Mouse (Mus musculus) frontal cortex, adult (tissue): ENCODE data around the gene 4930469K13Rik.

Experiments
- ATAC-seq: cut with Nextera tagmentation; 2 replicates; pipeline ENCODE4 v1.9.2; 2017; ENCODE audit warnings: mild to moderate bottlenecking, moderate library complexity, mixed read lengths; ENCODE audit not compliant: low TSS enrichment

The 4930469K13Rik gene

DNA sequence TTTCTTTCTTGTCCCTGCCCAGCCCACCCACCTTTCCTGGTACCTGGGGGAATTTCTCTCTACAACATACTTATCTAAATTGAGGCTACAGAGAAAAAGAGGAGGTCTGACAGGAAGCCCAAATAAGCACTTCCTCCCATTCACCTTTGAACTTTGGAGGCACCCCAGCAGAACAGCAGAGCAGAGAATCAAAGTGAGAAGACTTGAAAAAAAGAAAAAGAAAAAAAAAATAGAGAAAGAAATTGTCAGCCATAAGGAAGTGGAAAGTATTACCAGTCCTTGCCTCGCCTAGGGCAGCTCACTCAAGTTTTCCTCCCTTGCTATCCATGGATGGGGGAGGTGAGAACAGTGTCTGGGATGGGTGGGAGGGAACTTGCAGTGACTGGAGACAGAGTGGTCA is 55.5 kb downstream of the 4930469K13Rik start:
- no peak for ATAC-seq

DNA sequence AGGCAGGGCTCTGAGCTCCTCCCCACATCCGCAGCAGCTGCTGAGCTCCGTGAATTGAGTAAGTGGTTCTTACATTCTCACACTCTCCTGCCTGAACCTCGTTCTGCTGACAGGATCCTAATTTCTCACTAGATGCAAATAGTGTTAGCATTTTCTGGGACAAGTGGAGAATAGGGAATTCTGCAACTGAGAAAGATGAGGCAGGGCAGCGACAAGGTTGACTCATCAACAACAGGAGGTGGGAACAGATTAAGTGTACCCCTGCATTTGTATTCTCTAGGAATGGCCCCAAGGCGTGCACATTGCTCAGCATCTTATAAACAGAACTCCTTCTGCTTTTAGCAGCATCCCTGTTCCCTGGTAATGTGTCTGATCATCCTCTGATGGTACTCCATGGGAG is 58.3 kb downstream of the 4930469K13Rik start:
- ATAC-seq, result peak; percentile 88

DNA sequence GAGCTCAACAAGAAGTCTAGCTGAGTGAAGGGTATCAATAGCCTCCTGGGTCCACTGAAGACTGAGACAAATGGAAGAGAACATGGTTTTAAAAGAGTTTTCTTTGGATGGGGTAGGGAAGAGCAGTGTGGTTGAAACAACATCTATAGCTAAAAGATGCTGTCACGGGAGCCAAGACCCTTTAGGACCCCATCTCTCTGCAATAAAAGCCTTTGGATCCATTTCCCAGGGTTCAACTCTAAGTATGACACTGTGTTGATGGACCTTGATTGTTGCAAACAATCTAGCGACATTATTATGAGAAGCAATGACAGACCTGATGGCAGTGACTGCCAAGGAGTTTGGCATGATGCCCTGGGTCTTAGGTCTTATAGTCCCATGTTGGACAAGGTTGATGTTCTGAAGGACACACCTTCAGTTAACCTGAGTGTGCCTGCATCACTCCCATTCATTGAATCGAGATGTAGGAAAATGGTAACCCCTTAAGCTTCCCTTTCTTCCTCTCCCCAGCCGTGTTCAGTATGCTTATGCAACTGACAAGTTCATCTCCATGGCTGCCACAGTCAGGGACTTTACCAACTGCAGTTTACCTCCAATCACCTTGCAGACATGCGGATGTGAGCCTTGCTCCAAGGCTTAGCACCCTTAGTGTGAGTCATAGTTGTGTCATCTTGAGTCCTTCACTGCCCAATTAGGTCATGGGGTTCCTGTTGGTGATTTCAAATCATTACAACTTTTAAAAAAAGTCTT is 62.3 kb downstream of the 4930469K13Rik start:
- ATAC-seq, result no peak

DNA sequence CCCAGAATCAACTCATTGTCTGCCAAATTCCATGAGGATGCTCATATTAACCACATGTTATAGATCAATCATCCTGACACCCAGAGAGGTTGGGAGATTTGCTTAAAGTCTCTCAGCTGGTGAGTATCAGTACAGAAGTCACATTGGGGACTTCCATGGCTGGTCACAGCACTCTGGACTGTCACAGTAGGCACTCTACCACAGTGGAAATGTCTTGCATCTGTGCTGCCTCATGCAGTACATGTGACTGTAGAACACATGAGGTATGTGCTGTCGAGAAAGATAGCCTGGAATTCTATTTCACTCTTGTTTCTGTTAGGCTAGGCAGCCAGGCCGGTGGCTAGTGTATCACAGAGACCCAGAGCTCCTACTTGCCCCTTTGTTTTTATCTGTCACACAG is 63.6 kb downstream of the 4930469K13Rik start:
- no peak for ATAC-seq

DNA sequence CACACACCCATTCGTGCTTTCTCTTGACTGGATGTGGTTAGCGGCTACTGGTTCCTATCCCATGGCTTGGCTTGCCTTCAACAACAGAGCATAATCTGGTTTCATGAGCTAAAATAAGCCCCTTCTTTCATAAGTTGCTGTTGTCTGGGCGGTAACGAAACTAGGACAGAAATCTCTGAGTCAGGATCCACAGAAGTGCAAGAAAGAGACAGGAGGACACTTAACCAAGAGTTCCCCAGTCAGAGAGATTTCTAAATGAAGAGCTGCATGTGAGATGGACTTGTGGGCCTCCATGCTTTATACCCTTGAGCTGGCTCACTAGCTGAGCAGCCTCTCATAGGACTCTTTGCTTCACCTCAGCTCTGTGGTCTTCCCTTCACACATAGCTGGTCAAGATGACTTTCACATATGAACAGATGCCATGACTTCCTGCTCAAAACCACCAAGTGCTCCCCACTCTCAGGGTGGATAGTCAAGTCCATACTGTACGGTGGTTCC is 64.3 kb downstream of the 4930469K13Rik start:
- peak; percentile 97 for ATAC-seq

DNA sequence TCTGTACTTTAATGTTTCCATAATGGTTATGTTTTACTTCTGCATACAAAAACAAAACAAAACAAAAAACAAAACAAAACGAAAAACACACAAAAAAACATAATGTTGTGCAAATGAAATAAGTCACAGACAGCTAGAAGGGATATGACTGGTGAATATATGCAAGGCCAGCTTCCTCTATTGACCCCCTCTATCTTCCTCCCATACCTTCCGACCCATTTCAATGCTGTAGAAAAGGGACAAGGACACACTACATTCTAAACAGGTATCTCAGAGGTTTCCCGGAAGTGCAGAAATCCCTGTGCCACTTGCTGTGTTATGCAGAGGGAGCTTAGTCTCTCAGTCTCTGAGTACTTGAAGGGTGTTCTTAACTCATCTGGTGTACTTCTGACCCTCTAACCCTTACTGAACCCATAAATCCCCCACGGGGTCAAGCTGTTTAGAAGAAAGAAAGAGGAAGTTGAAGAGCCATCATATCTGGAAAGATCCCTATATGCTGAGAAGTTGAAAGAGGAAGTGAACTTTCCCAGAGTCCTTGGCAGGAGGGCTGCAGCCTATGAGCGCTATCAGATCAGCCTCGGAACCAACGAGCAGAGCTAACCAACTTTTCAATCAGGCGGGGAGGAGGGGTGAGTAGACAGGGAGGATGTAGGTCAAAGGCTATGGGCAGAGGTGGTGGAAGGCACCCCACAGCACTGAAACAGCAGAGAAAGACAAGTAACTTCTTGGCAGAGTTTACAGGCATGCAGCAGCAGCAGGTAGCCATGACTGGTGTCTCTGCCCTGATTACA is 67.1 kb downstream of the 4930469K13Rik start:
- no peak for ATAC-seq

DNA sequence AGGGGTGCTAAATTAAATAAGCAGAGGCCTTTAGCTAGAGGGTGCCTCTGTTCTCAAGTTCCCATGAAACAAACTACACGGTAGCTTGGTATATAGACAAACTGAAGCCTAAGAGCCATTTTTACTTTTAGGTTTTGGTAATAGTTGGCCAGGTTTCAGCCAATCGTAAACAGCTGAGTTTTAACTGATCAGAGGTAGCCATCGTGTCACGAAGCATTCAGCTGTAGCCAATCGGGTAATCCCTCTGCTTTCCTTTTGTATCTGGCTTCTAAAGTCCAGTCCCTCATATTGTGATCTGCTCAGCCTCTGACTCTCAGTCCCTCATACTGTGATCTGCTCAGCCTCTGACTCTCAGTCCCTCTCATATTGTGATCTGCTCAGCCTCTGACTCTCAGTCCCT is 68.7 kb downstream of the 4930469K13Rik start:
- ATAC-seq, result no peak

DNA sequence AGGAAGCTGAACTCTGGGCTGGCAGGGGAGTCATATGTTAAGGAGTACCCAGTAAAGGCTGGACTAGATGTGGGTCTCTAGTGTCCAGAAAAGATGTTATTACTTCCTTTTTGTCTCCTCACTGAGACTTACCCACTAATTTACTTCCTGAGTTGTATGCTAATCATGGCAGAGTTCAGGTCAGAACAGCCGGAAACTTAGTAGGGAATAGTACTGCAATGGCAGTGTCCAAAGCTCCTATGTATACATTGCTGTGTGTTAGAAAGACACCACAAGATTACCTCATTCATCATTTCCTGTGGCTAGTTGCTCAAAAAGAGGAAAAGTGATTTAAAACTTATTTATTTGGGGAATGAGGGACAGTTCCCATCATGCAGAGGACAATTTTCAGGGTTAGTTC is 73.3 kb downstream of the 4930469K13Rik start:
- ATAC-seq, result no peak

DNA sequence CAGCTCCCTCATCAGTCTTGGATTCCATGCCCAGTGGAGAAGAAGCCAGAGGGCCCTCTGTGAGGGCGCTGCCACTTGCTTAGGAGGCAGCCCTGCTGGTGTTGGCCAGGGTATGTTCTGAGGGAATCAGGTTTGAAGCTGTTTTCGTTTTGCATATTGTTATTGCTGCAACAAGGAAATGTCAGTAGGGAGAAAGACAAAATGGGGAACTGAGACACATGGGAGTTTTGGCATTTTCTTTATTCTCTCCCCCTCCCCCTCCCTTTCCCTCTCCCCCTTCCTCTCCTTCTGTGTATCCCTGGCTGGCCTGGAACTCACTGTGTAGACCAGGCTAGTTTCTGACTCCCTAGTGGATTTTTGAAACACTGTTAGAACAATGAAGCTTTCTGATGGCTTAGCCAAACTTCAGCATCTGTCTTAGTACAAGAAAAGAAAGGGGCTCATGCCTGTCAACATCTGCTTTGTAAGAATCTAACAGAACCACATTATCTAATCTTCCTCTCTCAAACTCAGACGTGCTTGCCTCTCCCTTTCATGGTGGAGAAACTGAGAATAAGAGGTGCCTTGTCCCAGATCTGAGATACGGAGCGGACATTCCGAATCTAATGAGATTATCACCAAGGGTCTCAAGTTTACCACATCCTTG is 86.2 kb downstream of the 4930469K13Rik start:
- no peak for ATAC-seq

DNA sequence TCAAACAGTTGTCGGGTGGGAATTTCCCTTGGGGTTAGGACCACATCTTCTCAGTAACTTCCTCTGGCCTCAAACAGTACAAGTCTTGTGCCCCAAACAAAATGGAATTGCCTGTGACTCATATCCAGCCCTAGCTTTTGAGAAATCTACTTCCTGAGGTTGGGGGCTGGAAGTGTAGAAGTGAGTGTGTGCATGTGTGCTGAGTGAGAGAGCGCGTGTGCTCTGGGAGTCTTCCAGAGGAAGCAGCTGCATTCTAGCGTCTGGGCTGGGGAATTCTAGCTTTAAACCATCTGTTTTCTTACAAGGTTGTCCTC is 87.5 kb downstream of the 4930469K13Rik start:
- ATAC-seq, result peak; percentile 82

DNA sequence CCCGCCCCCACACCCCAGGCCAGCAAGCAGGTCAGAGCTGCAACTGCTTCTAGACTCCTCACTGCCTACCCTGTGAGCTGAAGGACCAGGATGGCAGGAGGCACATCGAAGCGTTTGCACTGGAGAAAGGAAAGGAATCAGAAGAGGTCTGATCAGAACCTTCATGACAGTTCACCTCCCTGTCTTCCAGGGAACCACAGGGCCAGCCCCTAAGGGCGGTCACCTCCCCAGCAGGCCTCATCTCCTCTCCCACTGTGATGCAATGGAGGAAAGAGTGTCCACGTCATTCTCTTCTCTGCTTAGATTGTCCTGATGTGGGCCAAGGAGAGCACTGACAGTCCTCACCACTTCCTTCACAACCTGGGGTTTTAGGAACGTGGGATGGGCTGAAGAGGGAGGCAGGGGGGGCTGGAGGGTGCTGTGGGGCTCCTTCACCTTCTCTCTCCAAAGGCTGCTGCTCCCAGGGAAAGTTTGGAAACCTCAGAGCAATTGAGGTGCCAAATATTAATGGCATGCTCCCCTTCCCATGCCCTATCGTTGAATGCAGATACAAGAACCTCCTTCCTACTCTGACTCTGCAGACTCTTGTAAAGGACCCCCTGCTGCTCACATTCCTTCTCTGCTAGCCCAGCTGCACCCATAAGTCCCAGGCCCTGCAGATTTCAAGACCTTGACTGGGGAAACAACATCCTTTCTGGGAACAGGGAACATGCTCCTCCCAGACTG is 88.1 kb downstream of the 4930469K13Rik start:
- no peak for ATAC-seq

DNA sequence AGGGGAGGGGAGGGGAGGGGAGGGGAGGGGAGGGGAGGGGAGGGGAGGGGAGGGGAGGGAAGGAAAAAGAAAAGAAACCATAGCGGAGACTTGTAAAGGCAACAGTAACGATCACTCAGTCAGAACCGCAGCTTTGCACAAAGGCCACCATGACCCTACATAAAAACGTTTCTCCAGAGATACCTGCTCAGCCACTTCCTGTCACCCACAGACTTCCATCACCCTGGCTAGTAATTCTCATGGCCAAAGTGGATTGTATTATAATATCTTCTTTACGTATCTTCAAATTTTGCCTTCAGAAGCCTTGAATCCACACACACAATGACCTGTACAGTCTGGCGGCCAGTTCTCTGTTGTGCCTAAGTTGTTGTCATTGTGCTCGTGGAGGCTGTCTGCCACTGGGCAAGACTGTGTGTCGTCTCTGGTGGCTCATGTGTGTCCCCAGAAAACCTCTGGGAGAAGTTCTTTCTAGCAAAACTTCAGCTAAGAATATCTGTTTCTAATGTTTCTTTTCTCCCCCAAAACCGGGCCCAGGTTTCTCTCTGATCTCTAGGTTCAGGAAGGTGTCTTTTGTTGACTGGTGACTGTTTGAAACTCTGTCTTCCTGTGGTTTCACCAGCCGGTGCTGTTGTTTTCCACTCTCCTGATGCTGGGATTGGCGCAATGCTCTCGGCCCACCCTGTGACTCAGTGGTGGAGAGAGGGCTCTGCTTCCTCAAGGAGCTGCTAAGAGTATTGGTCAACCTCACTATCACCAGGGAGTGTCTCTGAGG is 88.9 kb downstream of the 4930469K13Rik start:
- no peak for ATAC-seq

DNA sequence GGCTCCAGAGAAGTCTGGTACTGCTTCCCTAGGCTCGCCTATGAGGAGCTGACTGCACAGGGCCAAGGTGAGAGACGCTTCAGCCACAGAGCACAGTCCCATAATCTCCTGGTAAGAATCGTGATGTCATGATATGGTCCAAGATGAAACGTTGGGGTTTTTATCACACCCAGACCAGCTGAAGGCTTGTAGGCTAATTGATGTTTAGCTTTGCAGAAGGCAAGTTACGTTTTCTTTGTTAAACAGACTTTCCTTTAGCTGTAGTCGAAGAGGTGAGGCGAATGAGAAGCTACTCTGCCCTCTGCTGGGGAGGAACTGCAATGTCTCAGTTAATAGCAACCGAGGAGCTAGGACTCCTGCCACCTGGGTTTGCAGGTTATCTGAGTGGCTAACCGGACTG is 89.7 kb downstream of the 4930469K13Rik start:
- ATAC-seq, result peak; percentile 92

DNA sequence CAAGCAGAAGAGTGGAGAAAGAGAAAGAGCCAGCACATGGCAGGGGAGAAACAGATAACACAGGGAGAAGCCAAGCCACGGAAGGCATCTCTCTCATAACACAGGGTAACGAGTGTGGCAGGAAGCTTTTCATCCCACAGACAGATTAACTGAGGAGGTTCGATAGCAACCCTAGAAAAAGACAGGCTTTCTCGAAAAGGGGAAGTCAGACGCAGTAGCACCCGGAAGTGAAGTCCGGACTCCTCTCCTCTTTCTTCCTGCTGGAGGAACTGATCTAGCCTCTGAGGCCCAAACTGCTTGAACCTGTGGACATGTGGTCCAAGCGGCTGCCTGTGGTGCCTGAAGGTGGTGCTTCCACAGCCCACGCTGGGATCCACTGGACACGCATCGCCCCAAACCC is 90.1 kb downstream of the 4930469K13Rik start:
- ATAC-seq, result no peak

DNA sequence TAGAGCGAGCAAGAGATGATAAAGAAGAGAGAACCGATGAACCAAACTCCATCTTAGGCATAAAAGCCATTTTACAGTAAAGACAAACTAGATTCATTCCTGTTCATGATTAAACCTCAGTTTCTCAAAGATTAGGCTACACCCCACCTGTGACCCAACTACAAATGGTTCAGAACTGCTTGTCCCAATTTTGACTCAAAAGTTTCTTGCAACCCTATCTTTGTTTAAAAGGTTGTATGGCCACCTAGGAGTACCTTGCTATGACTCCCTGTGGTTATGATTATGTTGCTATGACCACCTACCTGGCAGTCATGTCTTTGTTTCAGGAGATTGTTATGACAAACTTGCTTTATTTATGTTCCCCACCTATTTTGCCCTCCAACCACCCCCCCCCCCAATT is 90.7 kb downstream of the 4930469K13Rik start:
- ATAC-seq, result no peak

DNA sequence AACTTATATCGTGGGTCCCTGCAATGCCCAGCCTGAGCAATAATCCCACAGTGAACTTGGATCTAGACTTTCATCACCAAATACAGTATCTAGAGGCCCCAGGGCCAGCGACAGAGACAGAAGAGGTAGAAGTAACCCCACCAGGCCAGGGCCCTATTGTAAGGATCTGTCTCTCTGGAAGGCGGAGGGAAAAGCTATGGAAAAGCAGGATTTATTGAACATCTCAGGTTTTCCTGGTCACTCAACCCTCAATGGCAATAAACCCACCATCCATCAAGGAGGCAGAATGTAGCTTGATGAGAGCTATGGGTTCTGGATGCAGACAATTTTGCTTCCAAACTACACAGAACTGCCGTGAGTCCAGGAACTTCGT is 95.8 kb downstream of the 4930469K13Rik start:
- ATAC-seq, result peak; percentile 31; the same call in 1 of the 2 replicates

DNA sequence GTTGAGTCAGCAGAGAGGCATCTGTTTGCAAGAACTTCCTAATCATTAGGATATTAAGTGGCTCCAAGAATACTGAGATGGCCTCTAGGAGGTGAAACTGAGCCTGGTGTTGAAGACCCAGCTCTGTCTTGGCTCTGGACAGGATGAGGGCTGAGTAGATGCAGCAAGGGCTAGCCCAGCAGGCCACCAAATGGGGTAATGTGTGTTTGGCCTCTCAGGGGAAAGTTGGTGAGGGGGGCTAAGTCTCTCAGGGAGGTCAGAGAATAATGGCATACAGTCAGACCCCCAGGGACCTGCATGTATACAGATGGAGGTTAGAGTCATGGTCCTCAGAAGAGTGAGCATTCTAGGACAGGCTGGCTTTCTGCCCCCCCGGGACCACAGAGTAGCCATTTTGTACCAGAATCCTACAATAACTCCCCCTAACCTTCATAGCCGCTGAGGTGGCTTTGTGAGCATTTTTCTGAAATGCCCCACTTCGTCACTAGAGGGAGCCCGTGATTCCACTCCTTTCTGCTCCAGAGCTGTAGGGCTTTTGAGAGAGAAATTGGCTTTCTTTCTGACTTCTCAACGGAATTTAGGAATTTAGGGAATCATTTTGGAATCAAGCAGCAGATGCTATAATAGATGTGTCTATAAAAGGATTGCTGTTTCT is 96.3 kb downstream of the 4930469K13Rik start:
- ATAC-seq, result peak; percentile 90

DNA sequence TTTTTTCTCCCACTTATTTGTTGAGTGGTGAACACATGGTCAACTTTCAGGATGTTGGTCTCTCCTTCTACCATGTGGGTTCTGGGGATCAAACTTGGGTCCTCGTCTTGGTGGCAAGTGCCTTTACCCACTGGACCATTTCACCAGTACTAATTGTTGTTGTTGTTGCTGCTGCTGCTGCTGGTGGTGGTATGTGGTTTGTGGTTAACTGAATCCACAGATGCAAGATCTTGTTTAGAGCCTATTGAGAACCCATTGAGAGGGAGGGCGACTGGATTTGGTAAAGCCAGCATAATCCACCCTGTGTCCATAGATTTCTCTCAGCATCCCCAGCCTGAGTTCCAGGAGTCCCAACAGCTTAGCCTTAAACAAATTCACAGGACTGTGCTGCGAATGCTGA is 97.9 kb downstream of the 4930469K13Rik start:
- ATAC-seq, result no peak

DNA sequence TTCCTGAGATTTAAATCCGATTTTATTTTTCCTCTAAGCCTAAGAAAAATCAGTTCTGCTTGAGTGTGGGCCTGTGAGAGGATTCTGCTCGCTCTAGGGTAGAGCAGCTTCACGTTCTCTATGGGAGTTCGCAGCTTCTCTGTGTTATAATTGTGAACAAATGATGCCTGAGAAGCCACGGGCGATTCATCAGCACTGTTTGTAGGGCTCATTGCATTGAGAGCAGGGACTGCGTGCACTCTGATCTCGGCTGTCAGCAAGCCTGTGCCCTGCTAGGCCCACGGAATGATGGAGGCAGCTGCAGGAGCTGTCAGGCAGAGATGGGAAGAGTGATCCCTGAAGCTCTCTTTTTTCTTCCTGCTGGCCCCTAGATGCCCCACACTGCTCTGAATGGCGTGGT is 100.1 kb downstream of the 4930469K13Rik start:
- ATAC-seq, result no peak

DNA sequence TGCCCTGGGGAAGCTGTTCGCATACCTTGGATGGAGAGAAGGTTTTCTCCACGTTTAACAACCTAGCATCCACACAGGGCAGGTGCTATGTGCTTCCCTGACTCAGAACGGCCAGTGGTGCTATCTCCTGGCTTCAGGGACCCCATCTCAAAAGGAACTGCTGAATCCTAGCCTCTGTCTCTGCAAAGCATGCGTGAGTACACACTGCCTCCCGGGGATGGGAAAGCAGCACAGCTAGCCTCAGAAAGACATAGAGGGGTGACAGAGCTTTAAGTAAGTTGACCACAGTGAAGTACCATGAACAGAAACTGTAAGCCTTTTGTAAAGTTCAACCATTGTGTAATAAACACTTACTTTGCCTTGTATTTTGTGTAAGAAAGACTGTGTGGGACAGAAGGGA is 104.9 kb downstream of the 4930469K13Rik start:
- no peak for ATAC-seq

DNA sequence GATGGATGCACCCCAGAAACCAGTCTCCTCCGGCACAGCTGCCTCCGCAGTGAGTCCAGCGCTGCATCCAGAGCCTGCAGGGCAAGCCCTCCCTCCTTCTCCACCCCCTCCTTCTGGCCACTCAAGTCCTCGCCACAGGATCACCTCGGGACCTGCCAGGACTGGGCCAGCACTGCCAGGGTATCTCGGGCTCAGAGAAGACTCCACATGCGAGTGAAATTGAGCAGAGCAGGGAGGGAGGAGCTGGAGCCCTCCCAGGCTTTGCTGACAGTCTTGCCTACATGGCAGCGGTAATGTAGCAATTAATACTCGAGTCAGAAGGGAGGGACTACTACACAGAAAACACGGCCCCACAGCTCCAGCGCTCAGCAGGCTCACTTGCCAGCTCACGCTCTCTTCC is 105.4 kb downstream of the 4930469K13Rik start, which contains the start of gene Kcnip1:
Kcnip1 (minus strand) TSS at position 215 of the 400 bp plus-strand sequence.
- ATAC-seq, result no peak
